Mouse (Mus musculus): ENCODE measurements around the gene Epsti1.
"Not testable (repeated sequence)": the region's sequence is repeated elsewhere in the genome, so short reads cannot be mapped to it uniquely, and the experiment has no call there.

The Epsti1 gene

GRCm38 (mm10) chr14:77904171-77904762, at the start of gene Epsti1:
TSS of gene Epsti1 (plus strand) at chr14:77904239.
- DNase-seq (ENCODE audit: low read depth, low spot score): peak; percentile 15

GRCm38 (mm10) chr14:77859894-77860293, 44.1 kb upstream of the Epsti1 start:
- no peak for DNase-seq (ENCODE audit: low read depth, low spot score)

GRCm38 (mm10) chr14:77860841-77861560, 43.0 kb upstream of the Epsti1 start:
- DNase-seq (ENCODE audit: low read depth, low spot score): no peak

- peak; percentile 14 for DNase-seq (ENCODE audit: low read depth, low spot score)
Observed at GRCm38 (mm10) chr14:77864051-77864450, 40.0 kb upstream of the Epsti1 start.

- no peak for DNase-seq (ENCODE audit: low read depth, low spot score)
Observed at GRCm38 (mm10) chr14:77864510-77864909, 39.5 kb upstream of the Epsti1 start.

GRCm38 (mm10) chr14:77867601-77868000, 36.4 kb upstream of the Epsti1 start:
- DNase-seq (ENCODE audit: low read depth, low spot score): no peak

GRCm38 (mm10) chr14:77870926-77871325, 33.1 kb upstream of the Epsti1 start:
- DNase-seq (ENCODE audit: low read depth, low spot score): no peak

- no peak for DNase-seq (ENCODE audit: low read depth, low spot score)
Observed at GRCm38 (mm10) chr14:77871380-77871975, 32.6 kb upstream of the Epsti1 start.

GRCm38 (mm10) chr14:77874304-77875241, 29.5 kb upstream of the Epsti1 start, which contains the start of gene Dnajc15:
TSS of gene Dnajc15 (minus strand) at chr14:77875125.
- DNase-seq (ENCODE audit: low read depth, low spot score): peak; percentile 91

GRCm38 (mm10) chr14:77876199-77876598, 27.8 kb upstream of the Epsti1 start:
- DNase-seq (ENCODE audit: low read depth, low spot score): no peak

GRCm38 (mm10) chr14:77877876-77878275, 26.2 kb upstream of the Epsti1 start:
- DNase-seq (ENCODE audit: low read depth, low spot score): not testable (repeated sequence)

- no peak for DNase-seq (ENCODE audit: low read depth, low spot score)
Observed at GRCm38 (mm10) chr14:77881998-77882397, 22.0 kb upstream of the Epsti1 start.

GRCm38 (mm10) chr14:77882669-77883068, 21.4 kb upstream of the Epsti1 start:
- DNase-seq (ENCODE audit: low read depth, low spot score): no peak

GRCm38 (mm10) chr14:77886376-77886775, 17.7 kb upstream of the Epsti1 start:
- DNase-seq (ENCODE audit: low read depth, low spot score): no peak

- no peak for DNase-seq (ENCODE audit: low read depth, low spot score)
Observed at GRCm38 (mm10) chr14:77886941-77887340, 17.1 kb upstream of the Epsti1 start.

GRCm38 (mm10) chr14:77889911-77890310, 14.1 kb upstream of the Epsti1 start:
- DNase-seq (ENCODE audit: low read depth, low spot score): peak; percentile 63

GRCm38 (mm10) chr14:77895951-77896350, 8.1 kb upstream of the Epsti1 start:
- no peak for DNase-seq (ENCODE audit: low read depth, low spot score)

GRCm38 (mm10) chr14:77902541-77902940, 1.5 kb upstream of the Epsti1 start:
- no peak for DNase-seq (ENCODE audit: low read depth, low spot score)

- DNase-seq (ENCODE audit: low read depth, low spot score): no peak
Observed at GRCm38 (mm10) chr14:77905466-77905865, 1.4 kb downstream of the Epsti1 start.

GRCm38 (mm10) chr14:77906586-77906985, 2.5 kb downstream of the Epsti1 start:
- DNase-seq (ENCODE audit: low read depth, low spot score): no peak

- DNase-seq (ENCODE audit: low read depth, low spot score): no peak
Observed at GRCm38 (mm10) chr14:77915776-77916175, 11.7 kb downstream of the Epsti1 start.

GRCm38 (mm10) chr14:77921641-77922040, 17.6 kb downstream of the Epsti1 start:
- DNase-seq (ENCODE audit: low read depth, low spot score): peak; percentile 64

All from R1 (cell line).